ENCODE assay signal across 9 mouse cellular contexts in the genomic region with DNA sequence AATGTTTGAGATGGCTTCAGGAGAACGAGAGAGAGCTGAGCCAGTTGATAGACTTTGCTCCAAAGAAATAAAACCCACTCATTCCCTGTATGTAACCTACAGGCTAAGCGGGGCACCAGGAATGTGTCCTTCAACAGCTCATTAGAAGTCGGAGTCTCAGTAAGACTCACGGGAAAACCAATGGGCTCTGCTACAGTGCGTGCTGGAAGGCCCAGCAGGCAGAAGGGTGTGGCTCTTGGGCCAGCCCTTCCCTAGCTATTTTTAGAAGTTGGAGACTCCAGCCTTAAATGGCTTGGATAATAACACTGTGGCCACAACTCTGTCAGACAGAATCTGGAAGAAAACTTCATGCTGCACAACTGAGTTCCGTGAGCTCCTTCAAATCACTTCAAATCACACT. TPM values are rescaled to one million over a fixed set of nuclear protein-coding genes. Genes with fewer than 3 reads are reported as not detected.
DNase-seq lines count a peak whose midpoint lies in the region; ATAC-seq and TF ChIP-seq lines count a peak whose summit lies in the region.
"Had no signal": no experiment of that assay in that cellular context is flagged by ENCODE, and none has a peak within 500 bp of the region (broad histone marks: within the 10 kb centered on the region; RNA-seq: fewer than 3 reads in every experiment).

No protein-coding gene starts in this region.

- H3K27me3 ChIP-seq in intestine, embryonic 14.5 days (replicated peaks; ENCODE audit: control insufficient read depth, insufficient read depth, low read length): 0 out of 2 replicates have a peak, but pooled peaks cover 3% of the 10 kb centered on the region
- H3K27me3 ChIP-seq in myocyte (ENCODE audit: control insufficient read depth, insufficient read depth, insufficient read length): no peaks in the 10 kb centered on the region
- H3K27me3 ChIP-seq in forebrain, postnatal 0 days (ENCODE audit: insufficient read depth, low read length): 0 out of 2 replicates have a peak, but pooled peaks cover 4% of the 10 kb centered on the region

- no peaks in the 10 kb centered on the region for H3K79me2 ChIP-seq in myocyte (ENCODE audit: control insufficient read depth, insufficient read depth)

- H3K4me3 ChIP-seq in embryonic fibroblast, embryonic 13.5 days (ENCODE audit: insufficient read depth, low read length): no peak overlapping the region
- H3K4me3 ChIP-seq in intestine, embryonic 14.5 days (ENCODE audit: low read depth, low read length): no peak overlapping the region
- no peak overlapping the region for H3K4me3 ChIP-seq in myocyte
- H3K4me3 ChIP-seq in forebrain, postnatal 0 days (ENCODE audit: low read depth, low read length): no peak overlapping the region

- no peak overlapping the region for H3K4me2 ChIP-seq in intestine, embryonic 14.5 days (ENCODE audit: low read length)
- H3K4me2 ChIP-seq in myocyte (ENCODE audit: low read depth): peak overlapping the region; percentile 94
- no peak overlapping the region for H3K4me2 ChIP-seq in forebrain, postnatal 0 days (ENCODE audit: low read depth)
- H3K4me2 ChIP-seq: hindbrain, embryonic 14.5 days had no signal

- no peak for TF ChIP-seq POLR2A in embryonic fibroblast, embryonic 13.5 days (IDR thresholded peaks at IDR 0.05; ENCODE audit: low read depth, low read length)
- TF ChIP-seq POLR2A in myocyte (IDR thresholded peaks at IDR 0.05; ENCODE audit: insufficient read length, low read depth): peak; percentile 24

- ATAC-seq in intestine, embryonic 14.5 days (replicated peaks; ENCODE audit: low FRiP score, low TSS enrichment, low read depth): peak; percentile 72
- no peak for ATAC-seq in forebrain, postnatal 0 days
- ATAC-seq in megakaryocyte progenitor cell, adult 5-6 weeks (replicated peaks; ENCODE audit: poor library complexity): no peak

- peak; percentile 37 for DNase-seq in gastrocnemius, postnatal 25 days
- no peak for DNase-seq in gastrocnemius, postnatal 36 days
- peak; percentile 67 for DNase-seq in intestine, embryonic 14.5 days (ENCODE audit: low spot score)
- no peak for DNase-seq in forebrain, postnatal 0 days
- DNase-seq in frontal cortex, postnatal 10 days (ENCODE audit: low spot score in 2 of 2): no peak

- no peaks in the 10 kb centered on the region for H3K9me3 ChIP-seq in intestine, embryonic 14.5 days (ENCODE audit: control insufficient read depth, low read length)
- no peaks in the 10 kb centered on the region for H3K9me3 ChIP-seq in forebrain, postnatal 0 days (ENCODE audit: low read length)

- intact Hi-C loops in gastrocnemius, postnatal 36 days (cut with DNase I): no loop called here

- H3K27ac ChIP-seq in embryonic fibroblast, embryonic 13.5 days (ENCODE audit: insufficient read depth, low read length): peak overlapping the region; percentile 73; the same call in 1 of the 2 replicates
- H3K27ac ChIP-seq in intestine, embryonic 14.5 days (ENCODE audit: low read depth): peak overlapping the region; percentile 82
- H3K27ac ChIP-seq in forebrain, postnatal 0 days (ENCODE audit: low read depth, low read length): no peak overlapping the region
- H3K27ac ChIP-seq: hindbrain, embryonic 14.5 days had no signal

- H3ac ChIP-seq in myocyte (ENCODE audit: control insufficient read depth, insufficient read length): no peak overlapping the region

- no peaks in the 10 kb centered on the region; the same call in 1 of the 2 replicates for H3K4me1 ChIP-seq in embryonic fibroblast, embryonic 13.5 days (ENCODE audit: control insufficient read depth, insufficient read depth, low read length)
- peaks cover 17% of the 10 kb centered on the region for H3K4me1 ChIP-seq in intestine, embryonic 14.5 days (replicated peaks; ENCODE audit: control insufficient read depth, insufficient read depth, low read length)
- 0 out of 2 replicates have a peak, but pooled peaks cover 3% of the 10 kb centered on the region for H3K4me1 ChIP-seq in forebrain, postnatal 0 days (ENCODE audit: insufficient read depth)

- WGBS in intestine, embryonic 14.5 days: 18% methylated on average over 6 of the region's 6 CpGs
- WGBS in forebrain, postnatal 0 days: 27% methylated on average over 6 of the region's 6 CpGs

- TF ChIP-seq CTCF in embryonic fibroblast, embryonic 13.5 days (IDR thresholded peaks at IDR 0.05; ENCODE audit: borderline replicate concordance, insufficient read depth, low read length): no peak
- no peak for TF ChIP-seq CTCF in forebrain, postnatal 0 days (IDR thresholded peaks at IDR 0.05; ENCODE audit: low read depth)

- no peak overlapping the region for H3K9ac ChIP-seq in intestine, embryonic 14.5 days (ENCODE audit: low read length)
- no peak overlapping the region for H3K9ac ChIP-seq in forebrain, postnatal 0 days
- H3K9ac ChIP-seq: hindbrain, embryonic 14.5 days had no signal

- no peaks in the 10 kb centered on the region for H3K36me3 ChIP-seq in intestine, embryonic 14.5 days (ENCODE audit: control insufficient read depth, insufficient read depth, low read length)
- no peaks in the 10 kb centered on the region for H3K36me3 ChIP-seq in myocyte (ENCODE audit: control insufficient read depth, insufficient read depth)
- H3K36me3 ChIP-seq in forebrain, postnatal 0 days (ENCODE audit: insufficient read depth): no peaks in the 10 kb centered on the region

TF ChIP-seq in myocyte, 11 proteins besides CTCF, POLR2A, EP300 and RAD21:
- TF ChIP-seq POLR2AphosphoS2 (IDR thresholded peaks at IDR 0.05; ENCODE audit: insufficient read length, low read depth): no peak
- peak; percentile 87 for TF ChIP-seq SRF (IDR thresholded peaks at IDR 0.05; ENCODE audit: control insufficient read depth, insufficient read length, low read depth)

RNA-seq across cellular contexts. Expression of gene Proser2, which starts 31.1 kb away (rescaled TPM):
- under 1 TPM; 0.43 to 0.97 TPM for total RNA-seq in gastrocnemius, postnatal 25 days (2021)
- total RNA-seq in gastrocnemius, postnatal 36 days (2021): 1 to 10 TPM in 1 of 2 experiments, under 1 TPM in 1; 0.94 to 1.3 TPM
- polyA plus RNA-seq in embryonic fibroblast, embryonic 13.5 days (2011; ENCODE audit: insufficient read length, low read depth, missing spikeins): 0.14 and 0.32 TPM in 2 replicates
- polyA plus RNA-seq in intestine, embryonic 14.5 days (2014; fragmentation: Nextera tagmentation; extraction: Ambion mirVana): 17.5 and 25.1 TPM in 2 replicates
- polyA plus RNA-seq in myocyte (2012; fragmentation: generic; extraction: Trizol): 0.94 TPM
- total RNA-seq in forebrain, postnatal 0 days (2014; rRNA removed): 2.8 and 3.2 TPM in 2 replicates
- polyA plus RNA-seq in forebrain, postnatal 0 days (2015; fragmentation: Nextera tagmentation; extraction: Ambion mirVana): 4.6 and 5.1 TPM in 2 replicates
- 0.15 TPM in 1 of 2 replicates, not detected in the other for total RNA-seq in megakaryocyte progenitor cell, adult 5-6 weeks (2015)
- not detected in 2 replicates for total RNA-seq in megakaryocyte progenitor cell, adult 5-6 weeks (2017)

Comparison
In these comparisons a context has a peak if more than half of its experiments do, and no peak if none do; other contexts are left out.
1. DNase-seq: peak in gastrocnemius, postnatal 25 days (single experiment) and intestine, embryonic 14.5 days (single experiment); none in gastrocnemius, postnatal 36 days (0 of 2), forebrain, postnatal 0 days (single experiment) and frontal cortex, postnatal 10 days (0 of 2).